Mouse (Mus musculus): Measurements from ENCODE around the gene Olfr1432.
"Not testable (repeated sequence)": the region's sequence is repeated elsewhere in the genome, so short reads cannot be mapped to it uniquely, and the experiment has no call there.

Olfr1432 gene

GRCm38 (mm10) chr19:12232496-12232895, at the start of gene Olfr1432:
TSS of gene Olfr1432 (minus strand) at chr19:12232596.
- DNase-seq (ENCODE audit: low spot score in 2 of 2) = not testable (repeated sequence)

GRCm38 (mm10) chr19:12279554-12279953, 47.2 kb upstream of the Olfr1432 start, which contains the start of gene Olfr1434:
TSS of gene Olfr1434 (plus strand) at chr19:12279854.
- DNase-seq (ENCODE audit: low spot score in 2 of 2) = no peak

- no peak for DNase-seq (ENCODE audit: low spot score in 2 of 2)
These were observed 28.3 kb upstream of the Olfr1432 start, which contains the start of gene Olfr235 for GRCm38 (mm10) chr19:12260732-12261131. TSS of gene Olfr235 (plus strand) at chr19:12261032.

GRCm38 (mm10) chr19:12241559-12241958, 9.2 kb upstream of the Olfr1432 start, which contains the start of gene Olfr262:
TSS of gene Olfr262 (minus strand) at chr19:12241659.
- no peak for DNase-seq (ENCODE audit: low spot score in 2 of 2)

- no peak for DNase-seq (ENCODE audit: low spot score in 2 of 2)
These were observed 32.1 kb downstream of the Olfr1432 start, which contains the start of gene Olfr1431 for GRCm38 (mm10) chr19:12200334-12200733. TSS of gene Olfr1431 (plus strand) at chr19:12200634.

GRCm38 (mm10) chr19:12199076-12199475, 33.3 kb downstream of the Olfr1432 start:
- DNase-seq (ENCODE audit: low spot score in 2 of 2) = not testable (repeated sequence)
